ENCODE assay signal across 16 mouse cellular contexts in genomic region chr9:34231561-34231960, GRCm38 (mm10).
DNase-seq lines count a peak whose midpoint lies in the region; ATAC-seq and TF ChIP-seq lines count a peak whose summit lies in the region.
"Had no signal": no experiment of that assay in that cellular context is flagged by ENCODE, and none has a peak within 500 bp of the region (broad histone marks: within the 10 kb centered on the region; RNA-seq: fewer than 3 reads in every experiment).

No protein-coding gene starts in this region.

- peak; percentile 31 for DNase-seq in retina, postnatal 1 day
- DNase-seq in retina, embryonic 14.5 days (ENCODE audit: low spot score), result no peak
- peak; percentile 17 for DNase-seq in adrenal gland, adult 8-10 months
- peak; percentile 23 for DNase-seq in brain, embryonic 14.5 days (ENCODE audit: low read depth)
- DNase-seq in layer of hippocampus, adult 9-11 months, result peak; percentile 87
- no peak for DNase-seq in cerebellum, adult 11-12 months
- DNase-seq in embryo, embryonic 9.5 days (ENCODE audit: extremely low spot score), result no peak
- DNase-seq: cerebellum, postnatal 25 days; forebrain, postnatal 0 days; gastrocnemius, postnatal 10 days; kidney, adult 9 months; kidney, postnatal 36 days had no signal

- no peak for TF ChIP-seq POLR2A in brain, embryonic 14.5 days (IDR thresholded peaks at IDR 0.05; ENCODE audit: borderline replicate concordance, extremely low read depth, insufficient read depth, insufficient read length, poor library complexity, severe bottlenecking)

- no peak for TF ChIP-seq CTCF in brain, embryonic 14.5 days (IDR thresholded peaks at IDR 0.05; ENCODE audit: borderline replicate concordance, extremely low read depth, insufficient read depth, insufficient read length)

- ATAC-seq in megakaryocyte progenitor cell, adult 5-6 weeks (replicated peaks; ENCODE audit: poor library complexity), result no peak
- ATAC-seq: CD4-positive, CD25-positive, alpha-beta regulatory T cell, adult 4 months; forebrain, postnatal 0 days; inflammation-experienced regulatory T-cells, adult 6 months; midbrain, embryonic 15.5 days had no signal

Comparison
In these comparisons a context has a peak if more than half of its experiments do, and no peak if none do; other contexts are left out.
1. DNase-seq: peak in retina, postnatal 1 day (single experiment), adrenal gland, adult 8-10 months (single experiment), brain, embryonic 14.5 days (single experiment) and layer of hippocampus, adult 9-11 months (single experiment); none in retina, embryonic 14.5 days (single experiment), cerebellum, adult 11-12 months (single experiment) and embryo, embryonic 9.5 days (single experiment).